Mouse (Mus musculus): ENCODE measurements around the gene Cdc14b. TPM values are rescaled to one million over a fixed set of nuclear protein-coding genes. Genes with fewer than 3 reads are reported as not detected.

Gene Cdc14b
- total and polyA plus RNA-seq, 2 experiments from 2014 or later, result 2.3 to 5.5 TPM

DNA sequence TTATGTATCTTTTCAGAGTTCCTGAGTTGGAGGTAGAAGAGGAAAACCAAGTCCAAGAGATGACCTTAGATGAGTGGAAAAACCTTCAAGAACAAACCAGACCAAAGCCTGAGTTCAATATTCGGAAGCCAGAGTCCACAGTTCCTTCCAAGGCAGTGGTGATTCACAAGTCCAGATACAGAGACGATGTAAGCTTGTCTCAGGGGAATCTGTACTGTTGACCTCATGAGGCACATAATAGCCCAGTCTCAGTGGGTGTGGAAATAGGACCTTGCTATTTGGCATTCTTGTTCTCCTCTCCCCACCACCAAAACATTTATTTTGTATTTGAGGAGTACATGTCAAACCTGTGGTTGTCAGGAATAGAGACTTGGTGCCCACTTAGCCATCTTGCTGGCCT is 93.0 kb downstream of the Cdc14b start:
- Histone ChIP-seq H3K4me1 (ENCODE audit: insufficient read depth, low read length) (no peaks in the 10 kb centered on the region), H3K4me2 (ENCODE audit: low read depth, low read length) (no peak overlapping the region), H3K36me3 (ENCODE audit: insufficient read depth, low read length) (peaks cover 29% of the 10 kb centered on the region; the same call in 1 of the 2 replicates), H3K9ac (replicated peaks; ENCODE audit: low read length) (no peak overlapping the region), H3K27me3 (ENCODE audit: insufficient read depth, low read length) (no peaks in the 10 kb centered on the region), H3K9me3 (ENCODE audit: low read length) (no peaks in the 10 kb centered on the region), H3K27ac (no peak overlapping the region), H3K4me3 (ENCODE audit: low read length) (no peak overlapping the region)
- ATAC-seq, result no peak
- 77% methylated on average over 2 of the region's 2 CpGs for WGBS
- DNase-seq (ENCODE audit: low spot score), result no peak
- TF ChIP-seq CTCF (IDR thresholded peaks at IDR 0.05; ENCODE audit: low read depth), result no peak

DNA sequence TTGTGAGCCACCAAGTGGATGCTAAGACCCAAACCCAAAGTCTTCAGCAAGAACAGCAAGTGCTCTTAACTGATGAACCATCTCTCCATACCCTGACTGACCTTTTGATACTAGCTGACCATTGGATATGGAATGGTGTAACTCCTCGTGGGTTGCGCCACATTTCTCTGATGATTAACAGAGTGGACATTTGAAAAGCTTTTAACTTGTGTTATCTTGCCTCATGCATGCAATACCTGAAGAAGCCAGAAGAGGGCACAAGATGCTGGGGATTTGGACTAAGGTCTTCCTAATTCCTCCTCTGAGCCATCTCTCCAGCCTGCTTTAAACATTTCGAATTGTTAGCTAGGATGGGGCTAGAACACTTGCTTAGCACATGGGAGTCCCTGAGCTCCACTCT is 94.2 kb downstream of the Cdc14b start:
- peak; percentile 66 for DNase-seq (ENCODE audit: low spot score)

GRCm38 (mm10) chr13:64180300-64180699 is 94.8 kb downstream of the Cdc14b start:
- Histone ChIP-seq H3K9me3 (ENCODE audit: low read length) (no peaks in the 10 kb centered on the region), H3K27me3 (ENCODE audit: insufficient read depth, low read length) (no peaks in the 10 kb centered on the region), H3K4me2 (ENCODE audit: low read depth, low read length) (no peak overlapping the region), H3K4me1 (ENCODE audit: insufficient read depth, low read length) (no peaks in the 10 kb centered on the region), H3K36me3 (ENCODE audit: insufficient read depth, low read length) (peaks cover 34% of the 10 kb centered on the region; the same call in 1 of the 2 replicates), H3K27ac (no peak overlapping the region), H3K4me3 (ENCODE audit: low read length) (no peak overlapping the region), H3K9ac (replicated peaks; ENCODE audit: low read length) (no peak overlapping the region)
- DNase-seq (ENCODE audit: low spot score) (no peak), ATAC-seq (no peak)
- WGBS, result 86% methylated on average over 4 of the region's 4 CpGs
- TF ChIP-seq CTCF (IDR thresholded peaks at IDR 0.05; ENCODE audit: low read depth), result peak; percentile 18; the same call in 1 of the 2 replicates

More for the DNA sequence above, 94.2 kb downstream of the Cdc14b start:
- 0 out of 2 replicates have a peak, but pooled peaks have one; percentile 10 for ATAC-seq
- 88% methylated on average over 3 of the region's 3 CpGs for WGBS
- Histone ChIP-seq H3K4me2 (ENCODE audit: low read depth, low read length) (no peak overlapping the region), H3K27ac (no peak overlapping the region), H3K9me3 (ENCODE audit: low read length) (no peaks in the 10 kb centered on the region), H3K36me3 (ENCODE audit: insufficient read depth, low read length) (peaks cover 38% of the 10 kb centered on the region; the same call in 1 of the 2 replicates), H3K4me3 (ENCODE audit: low read length) (no peak overlapping the region), H3K9ac (replicated peaks; ENCODE audit: low read length) (no peak overlapping the region), H3K4me1 (ENCODE audit: insufficient read depth, low read length) (no peaks in the 10 kb centered on the region), H3K27me3 (ENCODE audit: insufficient read depth, low read length) (no peaks in the 10 kb centered on the region)
- peak; percentile 70 for TF ChIP-seq CTCF (IDR thresholded peaks at IDR 0.05; ENCODE audit: low read depth)

- Histone ChIP-seq H3K4me3 (ENCODE audit: low read length) (no peak overlapping the region), H3K36me3 (ENCODE audit: insufficient read depth, low read length) (peaks cover 38% of the 10 kb centered on the region; the same call in 1 of the 2 replicates), H3K4me1 (ENCODE audit: insufficient read depth, low read length) (no peaks in the 10 kb centered on the region), H3K4me2 (ENCODE audit: low read depth, low read length) (no peak overlapping the region), H3K9me3 (ENCODE audit: low read length) (no peaks in the 10 kb centered on the region), H3K27me3 (ENCODE audit: insufficient read depth, low read length) (no peaks in the 10 kb centered on the region), H3K9ac (replicated peaks; ENCODE audit: low read length) (no peak overlapping the region), H3K27ac (no peak overlapping the region)
- no peak for TF ChIP-seq CTCF (IDR thresholded peaks at IDR 0.05; ENCODE audit: low read depth)
- WGBS, result 71% methylated on average over 13 of the region's 13 CpGs
- ATAC-seq (no peak), DNase-seq (ENCODE audit: low spot score) (no peak)
Measured at GRCm38 (mm10) chr13:64178746-64179652, 96.1 kb downstream of the Cdc14b start.

DNA sequence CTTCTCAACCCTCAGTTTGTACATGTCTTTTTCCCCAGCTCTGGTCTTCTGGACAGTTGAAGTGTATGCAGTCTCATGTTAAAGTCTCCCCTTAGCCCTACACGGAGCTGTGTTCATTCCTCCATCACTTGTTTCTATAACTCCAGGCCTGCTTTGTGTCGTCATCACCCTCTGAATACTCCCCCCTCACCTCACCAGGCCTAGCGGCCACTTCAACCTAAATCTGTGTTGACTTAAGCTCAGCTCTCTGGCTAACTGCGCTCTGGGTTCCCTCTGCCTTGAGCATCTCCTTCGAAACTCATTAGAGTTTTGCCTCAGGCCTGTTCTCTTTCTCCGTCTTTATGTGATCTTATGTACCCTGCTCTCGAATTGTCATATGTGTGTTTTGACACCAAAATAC is 97.1 kb downstream of the Cdc14b start:
- Histone ChIP-seq H3K4me1 (ENCODE audit: insufficient read depth, low read length) (no peaks in the 10 kb centered on the region), H3K4me3 (ENCODE audit: low read length) (no peak overlapping the region), H3K4me2 (ENCODE audit: low read depth, low read length) (no peak overlapping the region), H3K36me3 (ENCODE audit: insufficient read depth, low read length) (peaks cover 40% of the 10 kb centered on the region; the same call in 1 of the 2 replicates), H3K27me3 (ENCODE audit: insufficient read depth, low read length) (no peaks in the 10 kb centered on the region), H3K9me3 (ENCODE audit: low read length) (no peaks in the 10 kb centered on the region), H3K27ac (no peak overlapping the region), H3K9ac (replicated peaks; ENCODE audit: low read length) (no peak overlapping the region)
- no peak for TF ChIP-seq CTCF (IDR thresholded peaks at IDR 0.05; ENCODE audit: low read depth)
- ATAC-seq (no peak), DNase-seq (ENCODE audit: low spot score) (no peak)
- 83% methylated on average over 7 of the region's 7 CpGs for WGBS

DNA sequence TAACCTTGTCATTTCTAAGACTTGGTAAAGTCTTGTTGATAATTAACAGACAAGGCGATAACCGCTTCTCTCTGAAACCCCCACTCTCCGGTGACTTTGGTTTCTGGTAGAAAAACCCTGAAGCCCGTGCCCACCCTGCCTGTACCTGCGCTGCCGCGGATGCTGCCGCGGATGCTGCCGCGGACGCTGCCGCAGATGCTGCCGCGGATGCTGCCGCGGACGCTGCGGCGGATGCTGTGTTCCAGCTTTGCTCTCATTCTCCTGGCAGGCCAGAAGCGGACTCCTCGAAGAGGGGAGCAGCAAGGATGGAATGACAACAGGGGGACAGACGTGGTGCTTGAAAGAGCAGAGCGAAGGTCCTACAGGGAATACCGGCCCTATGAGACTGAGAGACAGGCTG is 105.3 kb downstream of the Cdc14b start:
- Histone ChIP-seq H3K4me2 (ENCODE audit: low read depth, low read length) (no peak overlapping the region), H3K9ac (replicated peaks; ENCODE audit: low read length) (no peak overlapping the region), H3K27me3 (ENCODE audit: insufficient read depth, low read length) (no peaks in the 10 kb centered on the region), H3K9me3 (ENCODE audit: low read length) (peaks cover 30% of the 10 kb centered on the region), H3K4me3 (ENCODE audit: low read length) (no peak overlapping the region), H3K27ac (no peak overlapping the region), H3K36me3 (ENCODE audit: insufficient read depth, low read length) (peaks cover 33% of the 10 kb centered on the region; the same call in 1 of the 2 replicates), H3K4me1 (ENCODE audit: insufficient read depth, low read length) (no peaks in the 10 kb centered on the region)
- DNase-seq (ENCODE audit: low spot score) (peak; percentile 42), ATAC-seq (0 out of 2 replicates have a peak, but pooled peaks have one; percentile 48)
- no peak for TF ChIP-seq CTCF (IDR thresholded peaks at IDR 0.05; ENCODE audit: low read depth)
- WGBS, result 98% methylated on average over 25 of the region's 25 CpGs
